Mouse (Mus musculus) cerebellum, postnatal 10 days (tissue): ENCODE data around the gene Akap7.
A peak's percentile ranks its signal among the peaks of the same experiment; 100 is the strongest.

Experiments used
- DNase-seq, 2 experiments: peaks; one replicate each; pipeline ENCODE4 v3.0.0; 2021; ENCODE audit warnings: mixed read lengths in 2 of 2

The Akap7 gene

DNA sequence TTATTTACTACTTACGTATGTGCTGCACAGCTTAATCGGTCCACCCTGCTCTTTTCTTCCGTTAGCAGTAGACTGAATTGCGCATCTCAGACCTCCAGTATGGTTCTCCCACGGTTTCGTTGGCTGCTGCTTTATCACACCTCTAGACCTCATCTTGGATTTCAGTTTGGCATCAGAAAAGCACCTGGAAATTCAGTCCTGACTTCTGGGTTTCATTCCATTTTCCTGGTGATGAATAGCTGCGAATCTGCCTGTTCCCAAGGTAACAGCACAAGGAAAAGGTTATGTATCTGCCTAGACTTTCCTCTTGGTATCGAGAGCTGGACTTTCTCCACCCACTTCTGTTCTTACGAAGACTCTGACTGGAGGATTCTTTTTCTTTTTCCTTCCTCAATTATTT, at the start of gene Akap7:
TSS of gene Akap7 (minus strand) at position 101 of the 400 bp plus-strand sequence.
- no peak for DNase-seq

DNA sequence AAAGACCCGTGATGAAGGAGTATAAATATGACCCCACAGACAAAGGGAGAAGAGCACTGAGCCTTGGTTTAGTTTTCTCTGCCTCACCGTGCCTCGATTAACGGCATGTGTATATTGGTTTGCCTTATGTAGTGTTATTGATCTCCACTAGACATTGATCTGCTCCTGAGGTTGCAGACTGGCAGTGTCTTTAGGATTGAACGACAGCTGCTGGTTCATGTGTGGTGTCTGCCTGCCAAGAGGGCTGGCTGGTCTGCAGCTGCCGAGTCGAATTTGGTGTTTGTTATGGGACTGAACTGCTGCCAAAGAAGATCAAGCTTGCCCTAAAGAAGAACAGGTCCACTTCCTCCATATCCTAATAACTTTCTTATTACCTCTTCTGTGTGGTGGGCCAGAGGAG, 46.7 kb upstream of the Akap7 start:
- peak; percentile 15 to 36 for DNase-seq

DNA sequence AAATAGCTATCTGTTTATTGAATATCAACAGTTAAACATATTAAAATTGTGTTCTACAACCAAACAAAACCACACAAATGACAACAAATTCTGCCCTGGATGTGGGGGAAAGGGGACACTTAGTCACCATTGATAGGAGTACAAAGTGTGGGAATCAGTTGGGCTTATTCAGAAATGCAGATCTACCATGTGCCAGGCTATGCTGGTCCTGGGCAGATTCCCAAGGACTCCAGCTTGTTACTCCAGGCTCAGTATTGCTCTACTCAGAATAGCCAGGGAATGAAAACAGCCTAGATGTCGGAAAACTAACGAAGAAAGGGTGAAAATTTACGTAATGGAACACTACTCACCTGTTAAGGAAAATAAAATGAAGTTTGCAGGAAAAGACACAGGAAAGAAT, 46.3 kb upstream of the Akap7 start:
- peak; percentile 68 to 72 for DNase-seq

- DNase-seq = no peak
Measured at GRCm38 (mm10) chr10:25342801-25343200, 35.1 kb upstream of the Akap7 start.

- no peak for DNase-seq
Measured at GRCm38 (mm10) chr10:25340675-25341074, 33.0 kb upstream of the Akap7 start.

- DNase-seq = no peak
Measured at GRCm38 (mm10) chr10:25333390-25334079, 25.9 kb upstream of the Akap7 start.

DNA sequence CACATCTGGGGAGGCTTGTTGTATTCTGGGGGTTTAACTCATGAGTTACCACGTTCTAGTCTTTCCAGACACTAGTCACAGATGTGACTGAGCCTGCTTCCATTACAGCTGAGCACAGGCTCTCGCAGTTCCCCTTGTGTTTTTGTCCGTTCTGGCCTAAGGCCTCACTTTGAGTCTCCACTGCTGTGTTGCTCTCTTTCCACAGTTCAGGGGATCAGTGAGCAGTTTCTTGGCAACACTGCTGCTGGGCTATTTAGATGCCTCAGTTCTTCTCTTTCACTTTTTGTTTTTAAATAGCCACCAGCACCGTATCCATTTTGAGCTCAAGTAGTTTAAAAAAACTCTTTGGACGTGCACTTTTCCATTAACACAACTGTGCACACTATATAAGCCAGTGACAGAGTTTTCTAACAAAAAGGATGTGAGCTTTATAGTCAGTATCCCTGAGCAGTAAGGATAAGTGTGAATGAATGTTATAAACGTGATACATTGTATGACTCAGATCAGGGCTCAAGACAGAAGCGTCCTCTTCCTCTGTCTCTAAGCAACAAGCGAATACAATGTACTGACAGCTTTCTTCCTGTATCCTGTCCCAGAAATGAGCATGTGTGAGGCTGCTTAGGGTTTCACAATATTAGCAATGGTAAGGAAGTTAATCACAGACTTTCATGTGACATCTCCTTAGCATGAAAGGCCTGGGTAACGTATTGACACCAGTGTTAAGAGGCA, 23.8 kb upstream of the Akap7 start:
- no peak for DNase-seq

DNA sequence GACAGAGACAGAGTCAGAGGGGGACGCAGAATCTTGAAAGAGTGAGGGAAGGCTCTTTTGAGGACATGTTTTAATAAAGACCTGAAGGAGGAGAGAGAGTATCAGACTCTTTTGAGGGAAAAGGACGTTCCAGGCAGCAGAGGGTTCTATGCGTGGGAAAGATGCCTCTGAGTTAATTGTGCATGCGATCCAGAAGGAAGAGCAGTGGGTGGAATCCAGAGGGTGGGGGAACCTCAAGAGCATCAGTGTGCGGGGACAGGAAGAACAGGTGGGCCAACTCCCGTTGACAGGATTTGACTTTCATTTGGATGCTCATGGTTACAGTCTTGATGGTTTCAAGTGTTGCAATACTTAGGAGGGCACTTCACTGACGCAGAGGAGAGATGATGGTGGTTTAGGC, 22.4 kb upstream of the Akap7 start:
- no peak for DNase-seq

GRCm38 (mm10) chr10:25327511-25327910, 19.8 kb upstream of the Akap7 start:
- DNase-seq = no peak

DNA sequence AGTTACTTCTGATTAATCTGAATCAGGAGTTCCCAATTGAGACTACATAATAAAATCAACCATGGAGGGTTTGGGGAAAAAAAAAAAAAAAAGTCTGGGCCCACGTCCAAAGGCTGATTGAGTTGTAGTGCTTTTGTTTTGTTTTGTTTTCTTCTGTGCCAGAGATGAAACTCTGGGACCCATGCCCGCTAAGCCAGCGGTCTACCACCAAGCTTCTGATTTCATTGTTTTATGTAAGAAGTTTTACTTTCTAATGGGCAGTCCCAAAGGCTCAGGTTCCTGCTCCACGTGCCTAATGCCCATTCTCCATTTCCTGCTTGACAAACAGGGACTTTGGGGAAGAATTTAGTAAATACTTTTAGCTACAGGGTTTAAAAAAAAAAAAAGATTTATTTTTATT, 18.0 kb upstream of the Akap7 start:
- peak; percentile 43 to 51 for DNase-seq

DNA sequence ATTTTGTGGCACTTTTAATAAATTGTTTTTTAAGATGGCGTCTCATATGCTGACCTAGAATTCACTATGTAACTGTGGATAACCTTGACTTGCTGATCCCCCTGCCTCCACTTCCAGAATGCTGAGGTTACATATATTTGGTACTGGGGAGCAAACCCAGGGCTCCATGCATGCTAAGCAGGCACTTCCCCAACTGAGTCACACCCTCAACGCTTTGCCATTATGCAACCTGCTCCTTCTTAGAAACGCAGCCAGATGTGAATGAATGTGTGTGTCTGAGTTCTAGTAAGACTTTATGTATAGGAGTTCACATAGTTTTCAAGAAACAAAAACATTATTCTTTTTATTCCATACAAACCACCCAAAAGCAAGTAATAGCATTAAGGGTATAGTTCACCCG, 13.5 kb upstream of the Akap7 start:
- DNase-seq = no peak

- DNase-seq = no peak
Measured at GRCm38 (mm10) chr10:25319531-25319930, 11.9 kb upstream of the Akap7 start.

DNA sequence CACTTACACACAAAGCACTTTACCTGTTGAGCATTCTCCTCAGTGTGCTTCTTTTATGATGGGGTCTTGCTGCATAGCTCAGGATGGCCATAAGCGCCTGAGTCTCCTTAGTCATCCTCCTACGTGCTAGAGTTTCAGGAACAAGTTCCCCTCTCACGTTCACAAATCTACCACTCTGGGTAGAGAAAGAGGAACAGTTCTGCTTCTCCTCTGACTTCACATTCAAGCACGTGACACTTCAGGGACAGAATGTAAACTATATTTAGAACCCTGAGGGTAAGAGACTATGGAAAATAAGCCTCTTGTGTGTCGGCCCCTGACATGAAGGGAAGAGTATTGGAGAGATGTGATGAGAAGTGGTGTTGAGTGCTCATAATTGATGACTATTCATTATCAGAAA, 10.7 kb upstream of the Akap7 start:
- DNase-seq = no peak

- DNase-seq = no peak
Measured at GRCm38 (mm10) chr10:25317665-25318064, 10.0 kb upstream of the Akap7 start.

DNA sequence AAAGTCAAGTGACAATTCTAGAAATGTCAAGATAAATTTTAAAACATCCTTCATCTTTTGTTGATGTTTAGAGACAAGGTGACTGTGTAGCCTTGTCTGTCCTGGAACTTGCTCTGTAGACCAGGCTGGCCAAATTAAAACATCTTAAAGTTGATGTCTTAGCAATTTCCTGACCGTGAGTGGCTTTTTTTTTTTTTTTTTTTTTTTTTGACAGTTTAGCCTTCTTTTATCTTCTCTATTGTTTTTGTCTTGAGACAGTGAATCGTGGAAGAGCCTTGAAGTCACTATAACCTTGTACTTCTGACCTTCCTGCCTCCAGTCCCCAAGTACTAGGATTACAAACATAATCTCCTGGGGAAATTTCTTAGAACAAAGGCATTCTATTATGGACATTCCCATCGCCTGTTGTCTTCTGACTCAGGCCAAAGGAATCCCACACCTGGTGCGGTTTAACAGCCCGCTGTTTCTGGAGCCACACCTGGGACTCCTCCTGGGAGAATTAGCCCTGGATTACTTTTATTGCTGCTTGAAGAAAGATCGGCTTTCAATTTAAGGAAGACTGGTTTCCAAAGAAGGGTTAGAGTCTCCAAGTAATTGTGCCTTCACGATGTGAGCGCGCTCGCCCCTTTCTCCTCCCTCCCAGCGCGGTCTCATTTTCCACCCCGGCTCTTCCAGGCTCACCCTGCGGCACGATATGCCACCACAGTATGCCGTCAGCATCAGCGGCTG, 6.3 kb upstream of the Akap7 start:
- no peak for DNase-seq

GRCm38 (mm10) chr10:25311554-25312212, 4.0 kb upstream of the Akap7 start:
- DNase-seq = peak; percentile 35 to 41

DNA sequence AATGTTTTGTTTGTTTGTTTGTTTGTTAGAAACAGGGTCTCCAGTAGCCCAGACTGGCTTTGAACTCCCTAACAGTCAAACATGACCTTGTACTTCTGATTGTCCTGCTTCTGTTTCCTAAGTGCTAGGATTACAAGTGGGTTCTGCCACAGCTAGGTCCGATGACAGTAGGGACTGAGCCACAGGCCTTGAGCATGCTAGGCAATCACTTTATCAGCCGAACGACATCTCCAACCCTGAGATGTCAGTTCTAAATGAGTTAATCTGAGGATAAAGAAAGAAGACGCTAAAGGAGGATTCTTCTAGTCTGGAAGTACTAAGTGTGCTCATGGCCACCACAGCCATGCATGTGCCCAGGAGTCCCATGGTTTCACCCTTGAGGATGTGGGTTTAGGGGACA, 3.1 kb upstream of the Akap7 start:
- no peak for DNase-seq

GRCm38 (mm10) chr10:25309996-25310395, 2.3 kb upstream of the Akap7 start:
- no peak for DNase-seq

DNA sequence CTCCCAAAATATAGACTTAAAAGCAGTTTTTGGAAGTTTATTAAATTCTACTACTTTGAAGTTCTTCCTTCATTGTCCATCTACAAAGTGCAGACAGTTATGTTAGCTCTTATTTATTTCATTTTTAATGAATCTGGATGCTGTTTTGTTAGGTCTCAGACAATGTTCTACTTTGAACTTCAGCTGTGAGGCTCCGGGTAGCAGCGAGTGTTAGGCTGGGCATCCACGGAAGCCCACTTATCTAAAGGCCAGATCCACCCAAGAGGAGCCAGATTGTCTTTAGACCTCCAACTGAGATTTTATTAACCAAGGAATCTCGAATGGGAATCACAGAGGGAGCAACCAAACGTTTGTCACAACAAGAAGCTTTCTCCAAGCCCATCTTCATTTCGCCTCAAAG, 2.5 kb downstream of the Akap7 start:
- no peak for DNase-seq

- DNase-seq = no peak
Measured at GRCm38 (mm10) chr10:25304608-25305007, 3.1 kb downstream of the Akap7 start.

GRCm38 (mm10) chr10:25299031-25299529, 8.6 kb downstream of the Akap7 start:
- no peak for DNase-seq

GRCm38 (mm10) chr10:25298264-25298671, 9.4 kb downstream of the Akap7 start:
- DNase-seq = no peak

DNA sequence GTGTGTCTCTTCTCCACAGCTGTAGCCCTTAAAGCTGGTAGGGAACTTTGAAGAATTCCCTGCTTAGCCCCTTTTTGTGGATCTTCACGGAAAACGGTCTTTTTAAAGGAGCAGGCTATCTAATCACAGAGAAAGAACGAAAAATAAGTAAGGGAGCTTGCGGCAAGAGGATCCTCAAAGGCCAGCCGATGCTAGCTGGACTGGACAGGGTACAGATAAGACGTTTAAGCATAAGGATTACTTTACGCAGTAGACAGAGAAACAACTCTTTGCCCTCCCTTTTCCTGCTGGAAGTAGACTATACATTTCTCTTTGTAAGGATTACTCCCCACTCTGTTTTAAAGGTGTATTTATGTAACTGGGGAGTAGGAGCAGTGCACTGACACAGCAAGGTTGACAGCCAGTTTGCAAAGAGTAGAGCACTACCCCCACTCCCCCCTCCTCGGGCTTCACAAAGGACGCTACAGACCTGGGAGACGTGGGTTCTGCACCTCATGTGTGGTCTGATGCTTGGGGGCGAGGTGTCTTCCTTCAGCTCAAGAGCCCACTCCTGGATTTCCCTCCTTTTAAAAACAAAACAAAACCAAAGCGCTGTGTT, 9.9 kb downstream of the Akap7 start:
- no peak for DNase-seq
